8 mouse cellular contexts compared by ENCODE assay signal in the genomic region with DNA sequence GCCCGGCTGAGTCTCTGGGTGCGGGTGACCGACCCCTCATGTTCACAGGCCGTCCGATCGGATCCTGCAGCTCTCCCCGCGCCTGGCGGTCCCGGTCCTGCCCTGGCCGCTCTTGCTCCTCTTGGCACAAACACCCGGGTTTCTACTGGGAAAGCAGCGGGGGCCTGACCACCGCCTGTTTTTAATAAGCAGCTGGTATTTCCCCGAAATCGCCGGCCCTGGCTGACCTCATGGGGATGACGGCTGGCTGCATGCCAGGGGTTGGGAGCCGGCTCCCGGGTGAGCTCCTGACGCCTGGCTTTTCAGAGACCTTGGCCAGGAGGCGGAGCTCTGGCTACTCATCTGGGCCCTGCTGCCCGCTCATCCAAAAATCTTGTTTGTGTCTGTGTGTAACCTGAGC. TPM values are rescaled to one million over a fixed set of nuclear protein-coding genes. Genes with fewer than 3 reads are reported as not detected.
DNase-seq lines count a peak whose midpoint lies in the region; ATAC-seq and TF ChIP-seq lines count a peak whose summit lies in the region.

No protein-coding gene starts in this region.

- H3K27me3 ChIP-seq in embryonic facial prominence, embryonic 15.5 days: peaks cover 4% of the 10 kb centered on the region; the same call in 1 of the 2 replicates
- peaks cover 4% of the 10 kb centered on the region for H3K27me3 ChIP-seq in kidney, embryonic 15.5 days
- H3K27me3 ChIP-seq in limb, embryonic 14.5 days (ENCODE audit: control insufficient read depth, insufficient read depth, low read length): no peaks in the 10 kb centered on the region
- no peaks in the 10 kb centered on the region for H3K27me3 ChIP-seq in midbrain, embryonic 16.5 days (ENCODE audit: control insufficient read depth, insufficient read depth, low read depth, low read length)

- peak; percentile 89 for DNase-seq in 3134 (ENCODE audit: extremely low read depth, insufficient read length, low spot score)
- DNase-seq in adrenal gland, postnatal 14 days: peak; percentile 94
- peak; percentile 88 to 92 for DNase-seq in heart, adult 9 months (ENCODE audit: low spot score in 2 of 2)
- peak; percentile 86 for DNase-seq in limb, embryonic 14.5 days (ENCODE audit: low spot score)
- peak; percentile 10 for DNase-seq in telencephalon, adult 2 months (ENCODE audit: low read depth, low spot score)

- under 1% methylated on average over 23 of the region's 23 CpGs for WGBS in embryonic facial prominence, embryonic 15.5 days
- under 1% methylated on average over 23 of the region's 23 CpGs for WGBS in kidney, embryonic 15.5 days
- WGBS in limb, embryonic 14.5 days: under 1% methylated on average over 23 of the region's 23 CpGs
- WGBS in midbrain, embryonic 16.5 days: 1% methylated on average over 23 of the region's 23 CpGs

- peak overlapping the region; percentile 39 for H3K9ac ChIP-seq in embryonic facial prominence, embryonic 15.5 days
- peak overlapping the region; percentile 55 for H3K9ac ChIP-seq in kidney, embryonic 15.5 days
- peak overlapping the region; percentile 65 for H3K9ac ChIP-seq in limb, embryonic 14.5 days (ENCODE audit: low read depth, low read length, severe bottlenecking)
- H3K9ac ChIP-seq in midbrain, embryonic 16.5 days (ENCODE audit: low read depth, low read length): peak overlapping the region; percentile 82

- peak; percentile 64 for ATAC-seq in embryonic facial prominence, embryonic 15.5 days (ENCODE audit: insufficient number of reproducible peaks, low FRiP score, low TSS enrichment, low read depth)
- peak; percentile 79 for ATAC-seq in kidney, embryonic 15.5 days (replicated peaks; ENCODE audit: low FRiP score)
- ATAC-seq in limb, embryonic 14.5 days (ENCODE audit: low FRiP score, low read depth): peak; percentile 77
- ATAC-seq in midbrain, embryonic 16.5 days: peak; percentile 71

- H3K4me1 ChIP-seq in embryonic facial prominence, embryonic 15.5 days: peaks cover 48% of the 10 kb centered on the region
- peaks cover 26% of the 10 kb centered on the region for H3K4me1 ChIP-seq in kidney, embryonic 15.5 days
- H3K4me1 ChIP-seq in limb, embryonic 14.5 days (ENCODE audit: control insufficient read depth, insufficient read depth, low read length): peaks cover 22% of the 10 kb centered on the region
- H3K4me1 ChIP-seq in midbrain, embryonic 16.5 days (ENCODE audit: control insufficient read depth, insufficient read depth, low read length): peaks cover 3% of the 10 kb centered on the region; the same call in 1 of the 2 replicates

- no peaks in the 10 kb centered on the region for H3K9me3 ChIP-seq in embryonic facial prominence, embryonic 15.5 days (replicated peaks)
- H3K9me3 ChIP-seq in kidney, embryonic 15.5 days (replicated peaks): no peaks in the 10 kb centered on the region
- H3K9me3 ChIP-seq in limb, embryonic 14.5 days (ENCODE audit: control insufficient read depth, low read length): no peaks in the 10 kb centered on the region
- H3K9me3 ChIP-seq in midbrain, embryonic 16.5 days (replicated peaks; ENCODE audit: control insufficient read depth, low read length, poor library complexity, severe bottlenecking): no peaks in the 10 kb centered on the region

- H3K36me3 ChIP-seq in embryonic facial prominence, embryonic 15.5 days: no peaks in the 10 kb centered on the region
- no peaks in the 10 kb centered on the region for H3K36me3 ChIP-seq in kidney, embryonic 15.5 days
- H3K36me3 ChIP-seq in limb, embryonic 14.5 days (ENCODE audit: control insufficient read depth, insufficient read depth, low read length): no peaks in the 10 kb centered on the region
- H3K36me3 ChIP-seq in midbrain, embryonic 16.5 days (ENCODE audit: control insufficient read depth, insufficient read depth, low read length): no peaks in the 10 kb centered on the region

- H3K4me3 ChIP-seq in embryonic facial prominence, embryonic 15.5 days (replicated peaks): peak overlapping the region; percentile 47
- peak overlapping the region; percentile 55 for H3K4me3 ChIP-seq in kidney, embryonic 15.5 days (replicated peaks)
- peak overlapping the region; percentile 46 for H3K4me3 ChIP-seq in limb, embryonic 14.5 days (replicated peaks; ENCODE audit: low read length)
- H3K4me3 ChIP-seq in midbrain, embryonic 16.5 days (ENCODE audit: low read depth, low read length): peak overlapping the region; percentile 45

- peak overlapping the region; percentile 87 for H3K27ac ChIP-seq in embryonic facial prominence, embryonic 15.5 days (replicated peaks)
- H3K27ac ChIP-seq in kidney, embryonic 15.5 days: peak overlapping the region; percentile 74
- H3K27ac ChIP-seq in limb, embryonic 14.5 days (replicated peaks; ENCODE audit: low read depth, low read length): peak overlapping the region; percentile 78
- H3K27ac ChIP-seq in midbrain, embryonic 16.5 days (ENCODE audit: low read length): peak overlapping the region; percentile 84

- TF ChIP-seq POLR2A in limb, embryonic 14.5 days (IDR thresholded peaks at IDR 0.05; ENCODE audit: borderline replicate concordance, extremely low read depth, insufficient read depth, insufficient read length): no peak

- peak overlapping the region; percentile 79 for H3K4me2 ChIP-seq in embryonic facial prominence, embryonic 15.5 days (replicated peaks)
- H3K4me2 ChIP-seq in kidney, embryonic 15.5 days: peak overlapping the region; percentile 92
- H3K4me2 ChIP-seq in limb, embryonic 14.5 days (replicated peaks; ENCODE audit: low read depth, low read length, severe bottlenecking): peak overlapping the region; percentile 85
- H3K4me2 ChIP-seq in midbrain, embryonic 16.5 days (ENCODE audit: low read length): peak overlapping the region; percentile 63

RNA-seq across cellular contexts. Expression of a gene that starts 16.2 kb away (rescaled TPM):
- not detected in 2 replicates for total RNA-seq in adrenal gland, postnatal 14 days (2021)
- polyA plus RNA-seq in embryonic facial prominence, embryonic 15.5 days (2015; fragmentation: Nextera tagmentation; extraction: Ambion mirVana): not detected in 2 replicates
- not detected in 2 replicates for polyA plus RNA-seq in kidney, embryonic 15.5 days (2015; fragmentation: Nextera tagmentation; extraction: Ambion mirVana)
- polyA plus RNA-seq in limb, embryonic 14.5 days (2012; rRNA removed): 0.04 TPM in 1 of 2 replicates, not detected in the other
- polyA plus RNA-seq in limb, embryonic 14.5 days (2014; fragmentation: Nextera tagmentation; extraction: Ambion mirVana): not detected in 2 replicates
- not detected in 2 replicates for polyA plus RNA-seq in midbrain, embryonic 16.5 days (2015; fragmentation: Nextera tagmentation; extraction: Ambion mirVana)

RNA-seq across cellular contexts. Expression of a gene that starts 32.1 kb away (rescaled TPM):
- total RNA-seq in adrenal gland, postnatal 14 days (2021): not detected in 2 replicates
- not detected in 2 replicates for polyA plus RNA-seq in embryonic facial prominence, embryonic 15.5 days (2015; fragmentation: Nextera tagmentation; extraction: Ambion mirVana)
- not detected in 2 replicates for polyA plus RNA-seq in kidney, embryonic 15.5 days (2015; fragmentation: Nextera tagmentation; extraction: Ambion mirVana)
- not detected in 2 replicates for polyA plus RNA-seq in limb, embryonic 14.5 days (2012; rRNA removed)
- polyA plus RNA-seq in limb, embryonic 14.5 days (2014; fragmentation: Nextera tagmentation; extraction: Ambion mirVana): not detected in 2 replicates
- not detected in 2 replicates for polyA plus RNA-seq in midbrain, embryonic 16.5 days (2015; fragmentation: Nextera tagmentation; extraction: Ambion mirVana)

RNA-seq across cellular contexts. Expression of a gene that starts 34.8 kb away (rescaled TPM):
- 6.9 and 9.0 TPM in 2 replicates for total RNA-seq in adrenal gland, postnatal 14 days (2021)
- polyA plus RNA-seq in embryonic facial prominence, embryonic 15.5 days (2015; fragmentation: Nextera tagmentation; extraction: Ambion mirVana): 133 and 145 TPM in 2 replicates
- 67.1 and 70.1 TPM in 2 replicates for polyA plus RNA-seq in kidney, embryonic 15.5 days (2015; fragmentation: Nextera tagmentation; extraction: Ambion mirVana)
- polyA plus RNA-seq in limb, embryonic 14.5 days (2012; rRNA removed): 149 and 203 TPM in 2 replicates
- polyA plus RNA-seq in limb, embryonic 14.5 days (2014; fragmentation: Nextera tagmentation; extraction: Ambion mirVana): 96.9 and 99.1 TPM in 2 replicates
- 6.1 and 8.0 TPM in 2 replicates for polyA plus RNA-seq in midbrain, embryonic 16.5 days (2015; fragmentation: Nextera tagmentation; extraction: Ambion mirVana)

RNA-seq across cellular contexts. Expression of a gene that starts 40.1 kb away (rescaled TPM):
- 0.37 TPM in 1 of 2 replicates, not detected in the other for total RNA-seq in adrenal gland, postnatal 14 days (2021)
- 7.5 and 8.5 TPM in 2 replicates for polyA plus RNA-seq in embryonic facial prominence, embryonic 15.5 days (2015; fragmentation: Nextera tagmentation; extraction: Ambion mirVana)
- 1.8 and 3.9 TPM in 2 replicates for polyA plus RNA-seq in kidney, embryonic 15.5 days (2015; fragmentation: Nextera tagmentation; extraction: Ambion mirVana)
- 18.9 and 26.1 TPM in 2 replicates for polyA plus RNA-seq in limb, embryonic 14.5 days (2012; rRNA removed)
- 16.4 and 28.1 TPM in 2 replicates for polyA plus RNA-seq in limb, embryonic 14.5 days (2014; fragmentation: Nextera tagmentation; extraction: Ambion mirVana)
- polyA plus RNA-seq in midbrain, embryonic 16.5 days (2015; fragmentation: Nextera tagmentation; extraction: Ambion mirVana): 0.39 and 0.48 TPM in 2 replicates

RNA-seq across cellular contexts. Expression of a gene that starts 44.8 kb away (rescaled TPM):
- not detected in 2 replicates for total RNA-seq in adrenal gland, postnatal 14 days (2021)
- polyA plus RNA-seq in embryonic facial prominence, embryonic 15.5 days (2015; fragmentation: Nextera tagmentation; extraction: Ambion mirVana): not detected in 2 replicates
- polyA plus RNA-seq in kidney, embryonic 15.5 days (2015; fragmentation: Nextera tagmentation; extraction: Ambion mirVana): not detected in 2 replicates
- not detected in 2 replicates for polyA plus RNA-seq in limb, embryonic 14.5 days (2012; rRNA removed)
- polyA plus RNA-seq in limb, embryonic 14.5 days (2014; fragmentation: Nextera tagmentation; extraction: Ambion mirVana): not detected in 2 replicates
- not detected in 2 replicates for polyA plus RNA-seq in midbrain, embryonic 16.5 days (2015; fragmentation: Nextera tagmentation; extraction: Ambion mirVana)

Comparison
In these comparisons a context has a peak if more than half of its experiments do, and no peak if none do; other contexts are left out.
1. Peak in every context shown above with its lines: DNase-seq, ATAC-seq, H3K4me3 ChIP-seq and H3K27ac ChIP-seq.
2. DNase-seq: peak in every context shown above with its lines; median percentile 94 in adrenal gland, postnatal 14 days; 90 in heart, adult 9 months; 89 in 3134; 86 in limb, embryonic 14.5 days; 10 in telencephalon, adult 2 months.